Mouse (Mus musculus) thymus, adult 2 months (tissue): ENCODE data around the gene Gpatch2.

ENCODE experiments used
- CTCF ChIP-seq: fragments of 200-500 bp; IDR thresholded peaks from 2 replicates; pipeline ENCODE4 v1.5.1; 2012; ENCODE audit warnings: mild to moderate bottlenecking, control low read depth, low read length, moderate library complexity, borderline replicate concordance; ENCODE audit not compliant: control insufficient read depth, poor library complexity, insufficient read depth; ENCODE audit errors: extremely low read depth
- POLR2A ChIP-seq: fragments of 200-500 bp; IDR thresholded peaks from 2 replicates; pipeline ENCODE4 v1.6.1; 2012; ENCODE audit warnings: mild to moderate bottlenecking, low read length, control low read depth, moderate library complexity; ENCODE audit not compliant: control insufficient read depth, poor library complexity, insufficient read depth; ENCODE audit errors: extremely low read depth

- TF ChIP-seq CTCF (no peak), POLR2A (no peak)
Observed at GRCm38 (mm10) chr1:187377865-187378524, 162.7 kb downstream of the Gpatch2 start.
